Mouse (Mus musculus) CD4-positive helper T cell, adult 2 months (primary cell): Measurements from ENCODE around the gene Ubr4.
"Not testable (repeated sequence)": the region's sequence is repeated elsewhere in the genome, so short reads cannot be mapped to it uniquely, and the experiment has no call there.

Experiments used
- DNase-seq: peaks from one replicate; pipeline ENCODE4 v3.0.0-alpha.2; 2012; ENCODE audit warnings: low read depth, missing footprints, low spot score

Gene Ubr4

DNA sequence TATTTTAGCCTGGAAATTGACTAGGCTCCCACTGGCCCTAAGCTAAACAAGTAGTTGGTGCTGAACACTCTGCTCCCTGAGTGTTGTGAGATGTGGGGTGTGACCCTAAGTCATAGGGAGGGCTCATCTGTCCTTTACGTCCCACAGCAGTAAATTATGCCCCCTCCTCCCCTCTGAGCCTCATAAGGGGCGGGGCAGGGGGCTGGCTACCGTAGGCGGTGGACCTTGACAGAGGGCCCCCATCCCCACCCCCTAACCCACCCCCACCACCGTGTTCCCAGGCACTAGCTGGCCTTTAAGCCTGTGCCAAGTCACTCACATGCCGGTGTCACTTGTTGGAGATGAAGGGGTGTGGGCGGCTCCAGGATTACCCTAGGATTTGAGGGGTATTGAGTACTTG lies 132.1 kb downstream of the Ubr4 start:
- DNase-seq, result no peak

DNA sequence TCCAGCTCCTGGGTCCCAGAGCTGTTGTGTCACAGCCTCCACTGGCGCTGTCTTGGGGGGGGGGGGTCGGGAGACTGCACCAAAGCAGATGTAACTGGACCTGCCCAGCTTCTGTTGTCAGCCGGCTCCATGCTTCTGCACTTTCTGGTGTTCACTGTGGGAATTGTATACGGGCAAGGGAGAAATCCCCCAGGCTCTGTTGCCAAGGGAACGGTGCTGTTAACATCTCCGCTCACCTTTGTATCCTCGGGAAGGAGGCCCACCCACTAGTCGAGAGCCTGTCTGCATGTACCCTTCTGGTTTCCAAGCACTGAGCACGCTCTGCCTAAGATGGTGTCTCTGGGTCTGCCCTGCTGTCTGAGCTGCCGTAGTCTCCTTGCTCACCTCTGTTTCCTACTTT lies 134.7 kb downstream of the Ubr4 start:
- no peak for DNase-seq

DNA sequence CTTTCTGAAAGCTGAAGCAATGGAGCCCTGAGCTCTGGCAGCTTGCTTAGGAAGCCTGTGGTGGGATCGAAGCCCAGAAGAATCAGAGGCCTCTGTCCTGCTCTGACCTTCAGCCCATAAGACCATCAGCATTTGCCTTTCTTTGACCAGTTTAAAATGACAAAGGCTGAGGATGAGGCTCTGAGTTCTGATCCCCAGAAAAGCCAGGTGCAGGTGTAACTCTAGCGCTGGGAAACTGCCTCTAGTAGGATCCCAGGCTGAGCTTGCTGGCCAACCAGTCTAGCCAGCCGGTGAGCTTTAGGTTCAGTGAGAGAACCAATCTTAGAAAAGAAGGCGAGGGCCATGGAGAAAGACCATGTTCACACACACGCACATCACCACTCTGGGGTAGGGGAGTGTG lies 135.9 kb downstream of the Ubr4 start:
- no peak for DNase-seq

DNA sequence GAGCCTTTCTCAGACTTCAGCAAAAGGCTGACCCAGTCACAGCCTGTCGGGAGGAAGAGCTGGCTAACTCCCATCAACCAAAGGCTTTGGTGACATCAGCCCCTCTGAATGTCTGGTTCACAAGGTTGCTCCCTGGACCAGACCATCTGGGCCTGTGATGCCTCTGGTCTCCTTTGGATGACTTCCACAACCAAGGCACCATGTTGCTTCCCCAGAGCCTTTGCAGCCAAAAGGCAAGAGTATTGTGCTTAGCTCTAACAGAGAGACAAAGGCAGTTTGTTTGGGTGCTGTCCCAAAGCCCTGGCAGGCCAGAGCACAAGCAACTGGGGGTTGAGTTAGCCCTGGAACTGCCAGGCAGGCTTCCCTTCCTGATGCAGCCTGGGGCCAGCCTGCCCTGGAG lies 137.5 kb downstream of the Ubr4 start:
- no peak for DNase-seq

DNA sequence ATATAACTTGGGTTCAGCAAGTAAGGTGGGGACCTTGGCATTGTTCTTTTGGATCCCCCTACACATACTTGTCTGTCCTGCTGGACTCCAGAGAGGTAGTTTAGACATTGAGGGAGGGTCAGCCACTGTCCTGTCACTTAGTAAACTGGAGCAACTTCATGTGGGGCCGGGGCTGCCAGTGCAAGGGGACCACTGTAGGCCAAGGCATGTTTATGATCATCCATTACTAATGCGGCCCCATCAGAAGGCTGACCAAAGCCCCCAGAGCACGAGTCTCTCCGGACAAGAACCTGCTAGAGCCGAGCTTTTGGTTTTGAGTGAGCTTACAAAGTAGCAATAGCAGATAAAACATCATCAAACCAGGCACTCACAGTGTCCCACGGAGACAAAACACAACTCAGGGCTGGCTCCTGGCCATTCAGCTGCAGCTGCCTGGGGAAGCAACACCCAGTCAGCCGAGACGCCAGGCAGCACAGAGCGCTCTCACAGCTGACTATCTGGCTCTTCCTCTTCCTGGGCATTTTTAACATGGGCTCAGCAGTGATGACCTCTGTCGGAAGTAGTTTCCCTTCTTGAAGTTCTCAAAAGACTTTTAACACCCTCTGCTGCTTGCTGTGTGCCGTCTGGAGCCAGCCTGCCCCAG lies 138.1 kb downstream of the Ubr4 start:
- DNase-seq, result no peak

DNA sequence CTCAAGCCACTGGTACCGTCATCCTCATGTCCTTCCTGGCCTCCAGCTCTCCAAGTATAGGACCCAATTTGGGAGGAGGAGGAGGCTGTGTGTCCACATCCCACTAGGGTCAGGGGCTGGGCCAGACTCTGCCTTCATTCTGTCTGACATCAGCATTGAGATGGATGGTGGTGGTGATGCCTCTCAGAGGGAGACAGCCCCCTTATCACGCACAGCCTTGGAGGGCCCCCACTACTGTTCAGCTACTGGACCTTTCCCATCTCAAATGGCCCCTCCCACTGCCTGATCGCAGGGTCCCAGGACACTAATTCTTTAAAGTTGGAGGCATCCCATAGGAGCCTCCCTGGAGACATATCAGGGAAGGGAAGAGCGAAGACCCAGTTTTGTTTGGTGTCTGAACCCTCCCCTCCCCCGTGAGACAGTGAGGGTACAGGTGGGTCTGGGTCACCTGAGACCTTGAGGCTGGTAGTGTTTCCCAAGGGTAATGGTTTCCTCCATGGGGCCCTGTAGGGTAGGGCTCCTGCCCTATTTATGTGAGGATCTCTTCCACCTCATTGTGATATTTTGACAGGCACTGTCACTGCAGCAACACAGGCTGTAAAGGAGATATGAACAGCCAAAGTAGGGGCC lies 139.2 kb downstream of the Ubr4 start:
- no peak for DNase-seq

DNA sequence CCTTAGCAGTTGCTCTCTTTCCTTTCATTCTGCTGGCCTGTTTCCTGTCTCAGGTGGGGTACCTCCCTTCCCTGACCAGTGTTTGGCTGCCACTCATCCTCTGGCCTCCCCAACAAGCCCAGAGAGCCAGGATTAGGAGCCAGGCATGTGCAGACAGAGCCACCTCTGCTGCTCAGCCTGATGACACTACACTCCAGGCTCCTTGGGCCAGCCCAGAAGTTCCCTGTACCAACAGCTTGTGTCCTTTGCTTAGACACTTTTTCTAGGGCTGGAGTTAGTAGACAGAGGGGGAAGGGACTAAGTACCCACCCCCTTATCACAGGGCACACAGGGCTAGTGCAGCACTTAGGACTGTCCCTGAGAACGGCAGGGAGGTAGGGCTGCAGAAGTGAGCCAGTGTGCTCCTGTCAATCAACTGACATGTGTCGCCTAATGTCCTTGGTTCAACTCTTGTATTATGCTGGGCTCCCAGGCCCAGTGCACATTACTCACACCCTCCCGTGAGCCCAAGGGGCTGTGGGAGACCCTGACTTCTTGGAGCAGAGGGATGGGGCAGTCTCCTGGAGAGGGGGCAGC lies 139.9 kb downstream of the Ubr4 start:
- no peak for DNase-seq

DNA sequence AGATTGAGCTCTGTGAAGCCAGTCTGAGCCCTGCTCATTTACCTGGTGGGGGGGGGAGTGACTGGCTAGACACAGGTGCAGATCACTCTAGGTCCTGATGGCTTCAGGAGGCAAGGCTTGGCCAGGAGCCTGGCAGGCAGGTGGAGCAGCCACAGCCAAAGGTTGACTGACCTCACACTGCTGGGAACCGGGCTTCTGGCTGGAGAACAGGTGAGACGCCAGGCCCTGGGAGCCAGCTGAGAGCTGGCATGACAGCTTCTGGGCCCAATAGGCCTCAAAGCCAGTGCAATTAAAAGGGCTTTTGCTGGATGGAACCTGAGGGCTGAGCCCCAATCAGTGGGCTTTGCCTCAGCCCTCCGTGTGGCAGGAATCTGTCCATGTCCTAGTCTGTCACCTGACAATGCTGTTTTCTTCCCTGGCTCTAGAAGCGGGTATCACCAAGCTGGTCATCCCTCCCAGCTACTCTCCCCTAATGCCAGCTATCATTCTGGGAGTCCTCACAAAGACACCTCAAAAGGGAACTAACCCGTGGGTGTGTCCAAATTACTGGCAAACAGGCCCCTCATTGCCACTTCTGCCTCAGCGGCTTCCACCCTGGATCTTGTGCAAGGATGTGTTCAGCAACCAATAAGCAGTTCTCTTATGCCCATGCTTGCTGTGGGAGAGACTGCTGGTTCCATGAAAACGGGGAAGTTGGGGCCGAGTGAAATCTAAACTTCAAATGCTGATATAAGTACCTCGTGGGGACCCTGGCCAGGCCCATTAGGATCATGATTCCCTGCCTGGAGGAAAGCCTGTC lies 141.0 kb downstream of the Ubr4 start:
- DNase-seq, result no peak

DNA sequence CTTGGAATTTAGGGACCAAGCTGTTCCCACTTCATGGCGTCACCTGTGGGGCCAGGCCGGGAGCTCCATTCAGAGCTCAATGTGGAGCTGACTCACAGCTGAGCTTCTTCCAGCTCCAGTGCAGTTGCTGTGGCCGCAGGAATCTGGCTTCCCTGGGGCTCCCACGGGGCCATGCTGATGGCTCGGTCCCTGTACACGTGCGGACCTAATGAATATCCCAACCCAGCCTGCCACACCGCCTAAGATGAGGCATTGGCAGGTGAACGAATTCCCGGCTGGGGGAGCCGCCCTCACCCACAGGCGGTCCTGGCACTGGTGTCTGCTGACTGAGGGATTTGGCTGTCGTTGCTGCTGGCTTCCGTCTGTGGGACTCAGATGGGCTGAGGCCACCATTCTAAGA lies 148.4 kb downstream of the Ubr4 start:
- no peak for DNase-seq

DNA sequence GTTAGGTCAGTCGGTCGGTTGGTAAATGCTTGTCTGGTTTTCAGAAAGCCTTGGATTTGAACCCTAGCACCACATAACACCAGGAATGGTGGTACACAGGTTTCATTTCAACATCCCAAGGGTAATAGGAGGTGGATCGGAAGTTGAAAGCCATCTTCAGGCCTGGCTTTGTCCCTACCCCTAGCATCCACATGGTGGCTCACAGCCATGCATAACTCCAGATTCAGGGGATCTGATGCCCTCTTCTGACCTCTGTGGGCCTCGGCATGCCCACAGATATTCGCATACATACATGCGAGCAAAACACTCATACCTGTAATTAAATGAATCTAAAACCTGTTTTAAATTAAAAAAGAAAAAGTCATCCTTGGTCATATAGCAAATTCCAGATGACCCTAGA lies 149.3 kb downstream of the Ubr4 start:
- DNase-seq, result no peak

DNA sequence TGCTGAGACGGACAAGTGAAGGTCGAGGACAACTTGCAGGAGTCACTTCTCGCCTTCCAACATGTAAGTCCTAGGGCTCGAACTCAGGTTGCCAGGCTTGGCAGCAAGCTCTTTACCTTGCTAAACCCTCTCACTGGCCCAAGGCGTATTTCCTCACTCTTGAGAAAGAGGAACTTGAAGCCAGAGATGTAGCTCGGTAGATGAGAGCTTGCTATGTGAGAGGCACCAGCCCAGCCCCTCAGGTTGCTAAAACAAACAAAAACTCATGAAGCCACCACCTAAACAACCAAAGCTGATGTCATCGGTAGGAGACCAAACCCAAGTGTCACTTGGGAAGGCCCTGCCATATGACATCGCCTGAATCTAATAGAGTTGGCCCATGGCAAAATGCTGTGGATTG lies 151.5 kb downstream of the Ubr4 start:
- no peak for DNase-seq

DNA sequence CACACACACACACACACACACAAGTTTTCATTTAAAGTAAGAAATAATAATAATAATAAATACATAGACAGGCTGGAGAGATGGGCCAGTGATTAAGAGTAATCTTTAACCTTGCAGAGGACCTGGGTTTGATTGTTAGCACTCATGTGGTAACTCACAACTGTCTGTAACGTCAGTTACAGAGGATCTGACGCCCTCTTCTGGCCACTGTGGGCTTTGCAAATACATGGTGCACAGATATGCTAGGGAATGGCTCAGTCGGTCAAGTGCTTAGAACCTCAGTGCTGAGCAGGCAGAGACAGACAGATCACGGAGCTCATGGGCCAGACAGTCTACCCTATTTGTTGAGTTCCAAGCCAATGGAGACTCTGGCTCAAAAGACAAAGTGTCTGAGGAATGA lies 153.3 kb downstream of the Ubr4 start:
- DNase-seq, result no peak

DNA sequence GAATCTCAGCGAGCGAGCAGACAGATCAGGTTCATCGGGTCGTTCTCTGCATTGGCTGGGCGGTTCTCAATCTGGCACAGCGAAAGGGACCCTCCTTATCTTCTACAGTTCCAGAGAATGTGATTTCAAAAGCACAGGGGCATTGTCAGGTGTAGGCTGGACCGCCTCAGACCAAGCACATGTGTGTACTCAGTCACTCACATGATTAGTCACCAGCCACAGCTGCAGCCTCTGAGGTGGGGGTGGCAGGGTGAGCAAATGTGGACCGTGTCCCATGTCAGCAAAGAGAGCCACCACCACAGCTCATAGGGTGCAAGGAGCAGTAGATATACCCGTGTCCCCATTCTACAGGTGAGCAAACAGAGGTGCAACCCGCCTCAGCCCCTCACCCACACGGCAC lies 154.3 kb downstream of the Ubr4 start:
- no peak for DNase-seq

DNA sequence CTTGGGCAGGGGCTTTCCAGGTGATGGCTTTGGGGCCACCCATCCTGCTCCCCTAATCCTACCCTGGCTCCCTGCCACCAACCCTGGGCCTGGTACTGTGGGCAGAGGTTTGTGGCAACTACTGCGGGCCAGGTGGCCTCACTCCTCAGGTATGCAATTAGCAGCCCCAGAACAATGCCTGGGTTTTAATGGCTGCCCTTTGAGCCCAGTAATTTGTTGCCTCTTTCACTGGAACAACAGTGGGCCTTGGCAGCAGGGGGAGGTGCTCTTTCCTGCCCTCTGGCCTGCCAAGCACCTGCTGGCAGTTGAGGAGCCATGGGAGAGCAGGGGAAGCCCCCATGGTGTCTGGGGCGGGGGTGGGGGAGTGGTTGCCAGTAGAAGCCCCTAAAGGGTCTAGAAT lies 156.7 kb downstream of the Ubr4 start:
- DNase-seq, result no peak

DNA sequence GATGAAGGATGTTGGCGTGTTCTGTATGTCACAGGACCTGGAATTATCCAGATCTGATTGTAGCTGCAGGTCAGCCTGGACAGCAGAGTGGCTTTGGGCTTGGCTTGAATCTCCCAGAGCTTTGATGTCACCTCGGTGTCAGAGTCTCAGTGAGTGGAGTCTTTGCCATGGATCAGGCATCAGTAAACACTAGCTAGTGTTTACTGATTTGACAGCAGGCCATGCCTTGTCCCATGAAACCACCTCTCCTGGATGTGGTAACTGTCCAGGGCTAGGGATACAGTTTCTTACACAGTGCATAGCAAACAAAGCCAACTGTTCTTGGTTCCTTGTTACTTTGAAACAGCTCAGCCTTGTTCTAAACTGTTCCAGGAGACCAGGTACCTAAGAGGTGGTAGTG lies 159.1 kb downstream of the Ubr4 start:
- DNase-seq, result no peak

DNA sequence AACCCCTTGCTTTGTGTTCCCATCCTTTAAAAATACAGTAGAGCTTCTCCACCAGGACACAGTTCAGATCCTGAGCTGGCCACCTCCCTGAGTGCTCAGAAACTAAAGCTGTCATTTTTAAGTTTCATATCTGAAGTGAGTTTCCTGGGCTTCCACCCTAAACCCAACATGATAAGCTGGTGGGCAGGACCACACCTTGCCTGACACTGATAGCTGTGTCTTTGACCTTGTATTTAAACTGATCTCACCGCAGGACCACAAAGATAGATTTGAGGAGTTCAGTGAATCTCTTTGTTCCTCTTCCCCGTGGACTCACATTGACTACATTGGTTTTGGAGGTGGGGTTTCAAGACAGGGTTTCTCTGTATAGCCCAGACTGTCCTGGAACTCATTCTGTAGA lies 160.6 kb downstream of the Ubr4 start:
- no peak for DNase-seq

DNA sequence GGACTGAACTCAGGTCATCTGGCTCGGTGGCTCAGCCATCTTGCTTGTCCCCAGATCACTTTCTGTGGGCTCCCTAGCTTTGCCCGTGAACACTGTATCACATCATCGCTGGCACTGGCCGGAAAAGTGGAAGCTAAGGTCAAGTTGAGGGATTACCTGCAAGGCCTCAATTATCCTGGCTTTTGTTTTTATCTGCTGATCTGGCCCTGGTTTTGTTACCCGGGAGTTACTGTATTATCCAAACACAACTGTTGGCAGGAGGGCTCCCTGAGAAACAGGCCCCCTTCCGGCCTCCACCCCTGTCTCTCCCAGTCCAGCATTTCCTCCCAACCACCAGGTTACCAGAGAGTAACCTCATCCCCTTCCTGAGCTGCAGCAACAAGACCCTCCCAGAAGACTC lies 166.8 kb downstream of the Ubr4 start:
- no peak for DNase-seq

DNA sequence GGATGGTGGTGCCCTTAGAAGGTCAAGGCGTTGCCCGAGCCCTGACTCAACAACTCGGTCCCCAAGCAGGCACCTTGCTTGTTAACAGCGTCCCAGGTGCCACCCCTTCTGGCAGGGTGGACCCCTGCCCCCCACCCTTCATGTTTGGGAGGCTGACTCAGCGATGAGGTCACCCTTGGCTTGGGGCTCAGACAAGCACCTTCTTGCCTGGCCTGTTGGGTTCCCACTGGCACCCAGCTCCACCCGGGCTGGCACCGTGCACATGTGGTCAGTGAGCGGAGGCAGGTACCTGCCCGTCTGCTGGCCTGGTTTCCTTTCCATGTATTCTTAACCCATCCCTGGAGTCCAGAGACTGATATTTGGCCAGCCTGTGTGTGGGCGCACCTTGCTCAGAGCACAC lies 169.5 kb downstream of the Ubr4 start:
- no peak for DNase-seq

DNA sequence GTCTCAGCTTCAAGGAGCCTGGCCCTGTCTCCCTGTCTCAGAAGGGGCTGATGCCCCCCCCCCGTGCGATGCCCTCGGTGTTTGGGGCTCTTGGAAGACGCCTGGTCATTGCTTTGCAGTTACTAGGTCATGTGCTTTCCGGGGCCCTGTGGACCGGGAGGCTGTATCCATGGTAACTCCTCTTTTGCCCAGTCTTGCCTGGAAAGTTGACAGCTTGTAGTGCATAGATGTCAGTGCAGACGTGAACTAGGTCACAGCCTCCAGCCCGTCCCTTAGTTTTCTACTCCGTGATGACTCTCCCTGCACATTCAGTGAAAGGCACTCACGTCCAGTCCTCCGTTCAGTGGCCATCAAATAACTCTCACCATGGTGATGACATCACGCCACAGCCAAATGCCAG lies 174.1 kb downstream of the Ubr4 start:
- DNase-seq, result no peak

DNA sequence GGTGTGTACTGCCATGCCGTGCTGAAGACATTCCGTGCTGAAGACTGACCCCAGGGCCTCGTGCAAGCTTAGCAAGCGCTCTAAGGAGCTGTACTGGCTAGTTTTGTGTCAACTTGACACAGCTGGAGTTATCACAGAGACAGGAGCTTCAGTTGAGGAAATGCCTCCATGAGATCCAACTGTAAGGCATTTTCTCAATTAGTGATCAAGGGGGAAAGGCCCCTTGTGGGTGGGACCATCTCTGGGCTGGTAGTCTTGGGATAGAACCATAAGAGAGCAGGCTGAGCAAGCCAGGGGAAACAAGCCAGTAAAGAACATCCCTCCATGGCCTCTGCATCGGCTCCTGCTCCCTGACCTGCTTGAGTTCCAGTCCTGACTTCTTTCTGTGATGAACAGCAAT lies 177.8 kb downstream of the Ubr4 start, which contains the start of gene Iffo2:
Gene Iffo2 (plus strand): TSS at position 301 of the 400 bp plus-strand sequence.
- not testable (repeated sequence) for DNase-seq

DNA sequence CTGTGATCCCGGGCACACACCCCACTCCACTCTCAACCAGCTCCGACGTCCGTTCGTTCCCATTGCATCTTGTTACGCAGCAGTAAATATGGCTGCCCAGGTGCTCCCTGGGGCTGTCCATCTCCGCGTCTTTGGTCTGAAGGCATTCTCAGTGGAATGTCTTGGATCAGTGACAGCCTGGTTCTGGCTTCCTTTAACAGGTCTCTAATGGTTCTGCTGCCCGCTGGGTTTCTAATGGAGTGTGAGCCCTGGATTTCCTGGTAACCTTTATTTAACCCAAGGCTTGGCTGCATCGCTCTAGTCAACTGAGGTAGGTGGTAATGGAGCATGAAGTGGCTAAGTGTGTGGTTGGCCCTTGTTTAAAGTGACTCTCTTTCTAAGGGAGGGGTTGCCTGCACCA lies 179.7 kb downstream of the Ubr4 start:
- no peak for DNase-seq

DNA sequence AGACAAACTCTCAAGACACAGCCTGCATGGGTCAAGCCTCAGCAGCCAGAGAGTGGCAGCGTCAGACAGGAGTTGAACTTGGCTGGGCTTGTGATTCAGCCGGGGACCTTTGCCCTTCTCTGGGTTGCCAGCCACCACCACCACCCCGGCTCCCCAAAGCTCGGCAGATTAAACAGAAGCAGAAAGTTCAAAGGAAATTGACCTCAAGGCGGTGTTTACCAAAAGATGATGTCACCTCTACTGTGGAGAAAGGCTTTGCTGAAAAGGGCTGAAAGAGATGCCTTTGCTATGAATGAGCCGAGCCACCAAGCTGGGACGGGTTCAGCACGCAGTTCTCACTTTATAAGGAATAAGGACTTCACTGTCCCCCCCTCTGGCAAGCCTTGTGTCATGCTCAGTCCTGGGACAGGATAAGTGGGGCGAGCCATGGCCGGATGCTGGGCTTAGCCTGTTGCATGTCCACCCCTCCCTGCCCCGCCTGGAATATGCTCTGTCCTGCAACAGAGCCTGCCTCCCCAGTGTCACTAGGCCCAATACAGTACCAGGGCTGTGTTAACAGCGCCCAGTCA lies 182.8 kb downstream of the Ubr4 start:
- no peak for DNase-seq
